Comparison of ENCODE assay signal across 8 mouse cellular contexts in the genomic region with DNA sequence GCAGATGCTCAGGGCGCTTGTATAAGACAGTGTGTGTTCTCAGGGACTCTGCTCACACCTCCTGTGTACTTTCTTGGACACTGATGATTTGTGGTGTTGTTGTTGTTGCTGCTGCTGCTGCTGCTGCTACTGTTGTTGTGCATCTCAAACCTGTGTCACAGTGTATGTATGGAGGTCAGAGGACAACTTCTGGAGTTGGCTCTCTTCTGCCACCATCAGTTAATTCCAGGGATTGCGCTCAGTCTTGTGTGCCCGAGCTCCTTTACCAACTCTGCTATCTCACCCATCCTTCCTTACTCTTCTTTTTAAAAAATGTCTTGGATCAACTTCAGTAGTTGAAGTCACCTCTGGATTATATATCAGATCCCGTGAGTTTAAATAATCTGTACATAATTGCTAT. TPM values are rescaled to one million over a fixed set of nuclear protein-coding genes. Genes with fewer than 3 reads are reported as not detected.
A peak's percentile ranks its signal among the peaks of the same experiment; 100 is the strongest.
DNase-seq lines count a peak whose midpoint lies in the region; ATAC-seq and TF ChIP-seq lines count a peak whose summit lies in the region.
"Had no signal": no experiment of that assay in that cellular context is flagged by ENCODE, and none has a peak within 500 bp of the region (broad histone marks: within the 10 kb centered on the region; RNA-seq: fewer than 3 reads in every experiment).

No protein-coding gene starts in this region.

- H3K9ac ChIP-seq in limb, embryonic 11.5 days (ENCODE audit: low read length): no peak overlapping the region
- no peak overlapping the region for H3K9ac ChIP-seq in MEL (ENCODE audit: control insufficient read depth, low read depth, low read length, poor library complexity, severe bottlenecking)
- H3K9ac ChIP-seq: heart, embryonic 13.5 days had no signal

- peak; percentile 56 to 83 (median 81) for TF ChIP-seq CTCF in MEL (IDR thresholded peaks at IDR 0.05 in 2 of 3, conservative IDR thresholded peaks at IDR 0.05 in 1 of 3; ENCODE audit: control insufficient read depth in 1 of 3, insufficient read depth in 1 of 3, low read depth in 2 of 3, low read length in 3 of 3, poor library complexity in 1 of 3, severe bottlenecking in 1 of 3)
- peak; percentile 55; the same call in 1 of the 2 replicates for TF ChIP-seq CTCF in brain, embryonic 14.5 days (IDR thresholded peaks at IDR 0.05; ENCODE audit: borderline replicate concordance, extremely low read depth, insufficient read depth, insufficient read length)

- DNase-seq in limb, embryonic 11.5 days (ENCODE audit: low spot score): peak; percentile 65
- DNase-seq in limb, embryonic 10.5 days (ENCODE audit: low spot score): no peak
- peak; percentile 76 for DNase-seq in MEL (ENCODE audit: low read depth, low spot score)
- peak; percentile 40 for DNase-seq in brain, embryonic 14.5 days (ENCODE audit: low read depth)
- DNase-seq in left cerebral cortex, postnatal 25 days (ENCODE audit: low spot score in 2 of 2): peak; percentile 28 to 31
- DNase-seq in retina, postnatal 1 day: peak; percentile 66

- intact Hi-C loops in left cerebral cortex, postnatal 25 days (cut with DNase I): loop anchor here (2.0 to 5.0 kb wide), 2 partner anchors 77 to 118 kb away; partner anchors contain the start of genes Cnst and Tfb2m

- H3K9me3 ChIP-seq in limb, embryonic 11.5 days (ENCODE audit: control insufficient read depth, low read length): no peaks in the 10 kb centered on the region
- H3K9me3 ChIP-seq in limb, embryonic 10.5 days (replicated peaks): no peaks in the 10 kb centered on the region
- no peaks in the 10 kb centered on the region for H3K9me3 ChIP-seq in MEL (replicated peaks; ENCODE audit: insufficient read depth, low read length)
- H3K9me3 ChIP-seq: heart, embryonic 13.5 days had no signal

- ATAC-seq in limb, embryonic 11.5 days (ENCODE audit: insufficient number of reproducible peaks, low FRiP score, low TSS enrichment, low read depth): no peak
- 0 out of 2 replicates have a peak, but pooled peaks have one; percentile 51 for ATAC-seq in erythroid progenitor cell, adult 5-6 weeks (replicated peaks; ENCODE audit: low FRiP score, poor library complexity, severe bottlenecking)

- no peaks in the 10 kb centered on the region for H3K4me1 ChIP-seq in limb, embryonic 11.5 days (ENCODE audit: control insufficient read depth, insufficient read depth, low read length)
- H3K4me1 ChIP-seq in limb, embryonic 10.5 days: no peaks in the 10 kb centered on the region
- peaks cover 3 to 13% of the 10 kb centered on the region in 2 experiments; a peak in 3 of 4 replicates for H3K4me1 ChIP-seq in MEL (ENCODE audit: control insufficient read depth in 1 of 2, insufficient read depth in 2 of 2, low read length in 2 of 2)

- 69% methylated on average over 4 of the region's 4 CpGs for WGBS in limb, embryonic 11.5 days
- WGBS in limb, embryonic 10.5 days: 69% methylated on average over 4 of the region's 4 CpGs

- H3K27ac ChIP-seq in limb, embryonic 11.5 days (replicated peaks; ENCODE audit: low read depth, low read length): no peak overlapping the region
- no peak overlapping the region for H3K27ac ChIP-seq in limb, embryonic 10.5 days
- no peak overlapping the region for H3K27ac ChIP-seq in MEL (ENCODE audit: control insufficient read depth, low read depth, low read length)
- H3K27ac ChIP-seq: heart, embryonic 13.5 days had no signal

- H3K36me3 ChIP-seq in limb, embryonic 11.5 days (ENCODE audit: control insufficient read depth, insufficient read depth, low read length): peaks cover 1% of the 10 kb centered on the region; the same call in 1 of the 2 replicates
- H3K36me3 ChIP-seq in limb, embryonic 10.5 days: peaks cover 14% of the 10 kb centered on the region
- peaks cover 0 to 5% of the 10 kb centered on the region in 2 experiments; a peak in 2 of 4 replicates for H3K36me3 ChIP-seq in MEL (ENCODE audit: control insufficient read depth in 1 of 2, insufficient read depth in 2 of 2, low read length in 2 of 2)

- no peak overlapping the region for H3K4me2 ChIP-seq in limb, embryonic 11.5 days (ENCODE audit: low read depth, severe bottlenecking)
- H3K4me2 ChIP-seq: heart, embryonic 13.5 days had no signal

- TF ChIP-seq RAD21 in MEL (IDR thresholded peaks at IDR 0.05; ENCODE audit: low read depth, low read length): peak; percentile 66

- TF ChIP-seq POLR2A in MEL (IDR thresholded peaks at IDR 0.05; ENCODE audit: control insufficient read depth in 1 of 2, insufficient read depth in 1 of 2, low read depth in 1 of 2, low read length in 2 of 2, poor library complexity in 1 of 2): no peak
- TF ChIP-seq POLR2A in brain, embryonic 14.5 days (IDR thresholded peaks at IDR 0.05; ENCODE audit: borderline replicate concordance, extremely low read depth, insufficient read depth, insufficient read length, poor library complexity, severe bottlenecking): no peak

- TF ChIP-seq EP300 in MEL (IDR thresholded peaks at IDR 0.05; ENCODE audit: low read depth in 1 of 2, low read length in 2 of 2): no peak

- no peak overlapping the region for H3K4me3 ChIP-seq in limb, embryonic 11.5 days (ENCODE audit: low read depth, low read length)
- H3K4me3 ChIP-seq in limb, embryonic 10.5 days: no peak overlapping the region
- H3K4me3 ChIP-seq in MEL (ENCODE audit: control insufficient read depth in 1 of 2, insufficient read depth in 1 of 2, low read depth in 2 of 2, low read length in 2 of 2): no peak overlapping the region
- H3K4me3 ChIP-seq: heart, embryonic 13.5 days had no signal

- H3K79me2 ChIP-seq in MEL (ENCODE audit: control insufficient read depth, insufficient read depth, low read length, poor library complexity): no peaks in the 10 kb centered on the region

- no peaks in the 10 kb centered on the region for H3K27me3 ChIP-seq in limb, embryonic 11.5 days (ENCODE audit: control insufficient read depth, insufficient read depth, low read length)
- H3K27me3 ChIP-seq in limb, embryonic 10.5 days (ENCODE audit: low read depth, poor library complexity, severe bottlenecking): no peaks in the 10 kb centered on the region
- H3K27me3 ChIP-seq in MEL (ENCODE audit: control insufficient read depth in 1 of 2, insufficient read depth in 2 of 2, low read length in 2 of 2): no peaks in the 10 kb centered on the region
- H3K27me3 ChIP-seq: heart, embryonic 13.5 days had no signal

TF ChIP-seq in MEL, 35 proteins besides CTCF, POLR2A, EP300 and RAD21:
- TF ChIP-seq ZC3H11A (IDR thresholded peaks at IDR 0.05; ENCODE audit: low read depth, low read length) (peak; percentile 59), SMC3 (IDR thresholded peaks at IDR 0.05; ENCODE audit: low read depth, low read length) (peak; percentile 74), ELF1 (IDR thresholded peaks at IDR 0.05; ENCODE audit: low read depth, low read length) (no peak)
TF ChIP-seq in MEL: peak in this region for 2.

RNA-seq across cellular contexts. Expression of gene Sccpdh, which starts 43.7 kb away (rescaled TPM):
- polyA plus RNA-seq in limb, embryonic 11.5 days (2014; fragmentation: Nextera tagmentation; extraction: Ambion mirVana): 81.6 and 85.6 TPM in 2 replicates
- 67.4 and 75.2 TPM in 2 replicates for polyA plus RNA-seq in limb, embryonic 10.5 days (2016; fragmentation: Nextera tagmentation; extraction: Ambion mirVana)
- 18.7 and 18.8 TPM in 2 replicates for total RNA-seq in MEL (2012; rRNA removed)
- polyA plus RNA-seq in MEL (2012; ENCODE audit: insufficient read depth in 1 of 2, insufficient read length in 2 of 2, low read depth in 1 of 2, low replicate concordance in 2 of 2, missing spikeins in 1 of 2): 10 to 100 TPM in 1 of 2 experiments, not detected in 1; 18.5 TPM
- 58.7 and 65.0 TPM in 2 replicates for polyA plus RNA-seq in brain, embryonic 14.5 days (2012; rRNA removed)
- 2.5 TPM in 1 of 2 replicates, not detected in the other for total RNA-seq in erythroid progenitor cell, adult 5-6 weeks (2015; ENCODE audit: low replicate concordance)
- 0.30 and 8.6 TPM in 2 replicates for total RNA-seq in erythroid progenitor cell, adult 5-6 weeks (2017; ENCODE audit: low replicate concordance)
- total RNA-seq in left cerebral cortex, postnatal 25 days (2021): 10 to 100 TPM; 60.6 to 63.6 TPM
